Mouse (Mus musculus) liver, embryonic 14.5 days (tissue): ENCODE measurements around the gene Pttg1ip. TPM values are rescaled to one million over a fixed set of nuclear protein-coding genes. Genes with fewer than 3 reads are reported as not detected.
A peak's percentile ranks its signal among the peaks of the same experiment; 100 is the strongest.

Source experiments
- ATAC-seq: fragments of 200-750 bp; cut with Nextera tagmentation; 2 replicates; pipeline ENCODE4 v1.8.0; 2017; ENCODE audit warnings: moderate number of reproducible peaks, mild to moderate bottlenecking, moderate library complexity; ENCODE audit not compliant: insufficient read depth
- DNase-seq, 3 experiments: peaks; one replicate each; pipeline ENCODE4 v3.0.0-alpha.2; 2012 to 2013; ENCODE audit warnings: low read depth in 3 of 3, low spot score in 3 of 3
- H3K27ac ChIP-seq: fragments of 300-500 bp; sonication (generic); 2 replicates; pipeline ENCODE4 v1.5.1; 2014; ENCODE audit warnings: moderate library complexity, mild to moderate bottlenecking, control low read depth, inconsistent platforms
- H3K27me3 ChIP-seq: fragments of 300-500 bp; sonication (generic); 2 replicates; pipeline ENCODE4 v1.6.1; 2014; ENCODE audit warnings: mild to moderate bottlenecking, low read length, moderate library complexity; ENCODE audit not compliant: control insufficient read depth, insufficient read depth
- H3K36me3 ChIP-seq: fragments of 300-500 bp; sonication (generic); replicated peaks from 2 replicates; pipeline ENCODE4 v1.6.1; 2014; ENCODE audit warnings: low read depth; ENCODE audit not compliant: control insufficient read depth, insufficient read depth
- H3K4me1 ChIP-seq, 2 experiments: fragments of 200-500 bp in 1 of 2; fragments of 300-500 bp in 1 of 2; sonication (generic) in 1 of 2; replicated peaks; 2 replicates each; pipeline ENCODE4 v1.6.1; 2012 to 2014; ENCODE audit warnings: antibody characterized with exemption in 1 of 2, inconsistent platforms in 1 of 2, low read length in 1 of 2; ENCODE audit not compliant: control insufficient read depth in 2 of 2, insufficient read depth in 2 of 2
- H3K4me2 ChIP-seq: fragments of 300-500 bp; sonication (generic); 2 replicates; pipeline ENCODE4 v1.6.1; 2014; ENCODE audit warnings: low read depth, mild to moderate bottlenecking, control low read depth, moderate library complexity
- H3K4me3 ChIP-seq, 2 experiments: fragments of 200-500 bp in 1 of 2; fragments of 300-500 bp in 1 of 2; sonication (generic) in 1 of 2; 2 replicates each; pipeline ENCODE4 v1.5.1; 2012 to 2014; ENCODE audit warnings: low read depth in 2 of 2, low read length in 2 of 2, mild to moderate bottlenecking in 2 of 2, control low read depth in 1 of 2, inconsistent platforms in 1 of 2, moderate library complexity in 1 of 2; ENCODE audit not compliant: insufficient read depth in 1 of 2
- H3K9ac ChIP-seq: fragments of 300-500 bp; sonication (generic); replicated peaks from 2 replicates; pipeline ENCODE4 v1.6.1; 2014; ENCODE audit warnings: mild to moderate bottlenecking, control low read depth, moderate library complexity
- H3K9me3 ChIP-seq: fragments of 300-500 bp; sonication (generic); 2 replicates; pipeline ENCODE4 v1.6.1; 2016; ENCODE audit warnings: low read length, mixed read lengths; ENCODE audit not compliant: control insufficient read depth
- CTCF ChIP-seq: IDR thresholded peaks from 2 replicates; pipeline ENCODE4 v1.5.1; 2016; ENCODE audit warnings: antibody characterized with exemption, low read depth, control low read depth
- EP300 ChIP-seq: IDR thresholded peaks from 2 replicates; pipeline ENCODE4 v1.6.1; 2016; ENCODE audit warnings: antibody characterized with exemption, low read depth
- WGBS: fragments of 180-500 bp; shearing (Covaris S2); extraction: QIAGEN DNeasy Blood & Tissue Kit; methylation state at CpG from one replicate; pipeline ENCODE4 v1.1.7; 2014; ENCODE audit not compliant: insufficient replicate concordance; 5-methylcytosine and 5-hydroxymethylcytosine counted together
- polyA plus RNA-seq, 2 experiments: library from polyadenylated mRNA; depleted of rRNA in 1 of 2; stranded (reverse) in 1 of 2; unstranded in 1 of 2; fragments of >200 nt; fragmentation: Nextera tagmentation in 1 of 2; extraction: Ambion mirVana in 1 of 2; gene quantifications; 2 replicates each; pipeline versions ENCODE4 v1.2.1 to v1.2.3; 2012 to 2014

Gene Pttg1ip
- polyA plus RNA-seq, 2 experiments, result 40.5 to 64.8 TPM

GRCm38 (mm10) chr10:77565005-77565404 is 16.5 kb upstream of the Pttg1ip start:
- Histone ChIP-seq H3K4me3 (no peak overlapping the region), H3K9me3 (no peaks in the 10 kb centered on the region), H3K4me2 (no peak overlapping the region), H3K9ac (no peak overlapping the region), H3K27ac (no peak overlapping the region), H3K4me1 (peaks cover 0 to 13% of the 10 kb centered on the region in 2 experiments; a peak in 3 of 4 replicates), H3K36me3 (no peaks in the 10 kb centered on the region), H3K27me3 (no peaks in the 10 kb centered on the region)
- no peak for DNase-seq
- no peak for ATAC-seq
- 52% methylated on average over 8 of the region's 8 CpGs for WGBS
- TF ChIP-seq EP300, result no peak
- no peak for TF ChIP-seq CTCF

GRCm38 (mm10) chr10:77566651-77567050 is 14.9 kb upstream of the Pttg1ip start:
- H3K4me3 ChIP-seq, result no peak overlapping the region
- H3K27ac ChIP-seq, result no peak overlapping the region
- ATAC-seq, result peak; percentile 38; the same call in 1 of the 2 replicates
- 14% methylated on average over 8 of the region's 8 CpGs for WGBS
- H3K4me1 ChIP-seq, result peaks cover 0 to 2% of the 10 kb centered on the region in 2 experiments; a peak in 2 of 4 replicates
- H3K4me2 ChIP-seq, result no peak overlapping the region
- H3K27me3 ChIP-seq, result no peaks in the 10 kb centered on the region
- H3K9ac ChIP-seq, result no peak overlapping the region
- no peaks in the 10 kb centered on the region for H3K9me3 ChIP-seq
- no peaks in the 10 kb centered on the region for H3K36me3 ChIP-seq
- DNase-seq, result peak in 1 of 3 experiments; percentile 46
- TF ChIP-seq CTCF (peak; percentile 97), EP300 (no peak)

- TF ChIP-seq EP300, result no peak
- TF ChIP-seq CTCF, result no peak
Measured at GRCm38 (mm10) chr10:77569481-77569880, 12.0 kb upstream of the Pttg1ip start.

GRCm38 (mm10) chr10:77569973-77570658 is 11.4 kb upstream of the Pttg1ip start:
- Histone ChIP-seq H3K4me1 (no peaks in the 10 kb centered on the region; a peak in 3 of 4 replicates), H3K27me3 (no peaks in the 10 kb centered on the region), H3K9me3 (no peaks in the 10 kb centered on the region), H3K36me3 (no peaks in the 10 kb centered on the region), H3K27ac (no peak overlapping the region), H3K9ac (no peak overlapping the region), H3K4me3 (no peak overlapping the region), H3K4me2 (no peak overlapping the region)
- ATAC-seq (peak; percentile 47; the same call in 1 of the 2 replicates), DNase-seq (no peak)
- TF ChIP-seq CTCF (no peak), EP300 (no peak)
- WGBS, result 41% methylated on average over 6 of the region's 6 CpGs

More at GRCm38 (mm10) chr10:77569481-77569880, 12.0 kb upstream of the Pttg1ip start:
- Histone ChIP-seq H3K4me1 (no peaks in the 10 kb centered on the region; a peak in 3 of 4 replicates), H3K9ac (no peak overlapping the region), H3K27me3 (no peaks in the 10 kb centered on the region), H3K4me2 (no peak overlapping the region), H3K9me3 (no peaks in the 10 kb centered on the region), H3K36me3 (no peaks in the 10 kb centered on the region), H3K27ac (no peak overlapping the region), H3K4me3 (no peak overlapping the region)
- WGBS, result 49% methylated on average over 7 of the region's 7 CpGs
- DNase-seq (no peak), ATAC-seq (no peak)

- ATAC-seq (no peak), DNase-seq (no peak)
- no peak overlapping the region for H3K27ac ChIP-seq
Measured at GRCm38 (mm10) chr10:77572225-77572624, 9.3 kb upstream of the Pttg1ip start.

More at GRCm38 (mm10) chr10:77572225-77572624, 9.3 kb upstream of the Pttg1ip start:
- Histone ChIP-seq H3K27me3 (no peaks in the 10 kb centered on the region), H3K36me3 (no peaks in the 10 kb centered on the region), H3K4me1 (no peaks in the 10 kb centered on the region; a peak in 3 of 4 replicates), H3K4me2 (no peak overlapping the region), H3K9ac (no peak overlapping the region), H3K9me3 (no peaks in the 10 kb centered on the region), H3K4me3 (no peak overlapping the region)
- TF ChIP-seq EP300, result no peak
- TF ChIP-seq CTCF, result peak; percentile 62
- WGBS, result 11% methylated on average over 3 of the region's 3 CpGs
